Mouse (Mus musculus): ENCODE data around the gene Mpig6b. TPM values are rescaled to one million over a fixed set of nuclear protein-coding genes. Genes with fewer than 3 reads are reported as not detected.

The Mpig6b gene
- polyA plus RNA-seq, 1 experiment = not detected

DNA sequence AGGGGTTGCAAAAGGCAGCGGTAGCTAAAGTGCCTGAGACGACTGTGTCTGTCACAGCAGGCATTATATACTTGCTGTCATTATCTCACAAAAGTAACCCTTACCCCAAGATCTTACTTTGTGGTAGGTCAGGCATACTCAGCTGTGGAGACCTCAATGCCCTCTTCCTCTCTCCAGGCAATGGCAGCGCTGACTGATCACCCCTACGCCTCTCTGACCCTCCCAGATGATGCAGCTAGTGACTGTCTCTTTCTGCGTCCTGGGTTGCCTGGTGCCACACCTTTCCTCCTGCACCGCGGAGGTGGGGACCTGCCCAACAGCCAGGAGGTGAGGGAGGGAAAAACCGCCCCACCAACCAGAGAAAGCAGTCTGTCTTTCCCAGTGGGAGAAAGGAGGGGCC, 4.7 kb downstream of the Mpig6b start:
- peaks cover 12% of the 10 kb centered on the region for H3K36me3 ChIP-seq (ENCODE audit: control insufficient read depth, insufficient read depth)
- H3K4me3 ChIP-seq = no peak overlapping the region
- TF ChIP-seq POLR2AphosphoS2 (IDR thresholded peaks at IDR 0.05; ENCODE audit: insufficient read length, low read depth) (no peak), SRF (IDR thresholded peaks at IDR 0.05; ENCODE audit: control insufficient read depth, insufficient read length, low read depth) (no peak), CEBPB (IDR thresholded peaks at IDR 0.05; ENCODE audit: insufficient read depth, poor library complexity, severe bottlenecking) (no peak), MYOG (IDR thresholded peaks at IDR 0.05; ENCODE audit: control insufficient read depth in 1 of 3, insufficient read depth in 1 of 3, insufficient read length in 2 of 3, low read depth in 2 of 3) (no peak), MAX (IDR thresholded peaks at IDR 0.05; ENCODE audit: low read depth) (no peak), REST (IDR thresholded peaks at IDR 0.05; ENCODE audit: insufficient read depth, insufficient read length) (no peak)
- no peak overlapping the region for H3ac ChIP-seq (ENCODE audit: control insufficient read depth, insufficient read length)
- peaks cover 6% of the 10 kb centered on the region for H3K79me2 ChIP-seq (ENCODE audit: control insufficient read depth, insufficient read depth)
- H3K4me2 ChIP-seq (ENCODE audit: low read depth) = no peak overlapping the region
- H3K27me3 ChIP-seq (ENCODE audit: control insufficient read depth, insufficient read depth, insufficient read length) = no peaks in the 10 kb centered on the region

GRCm38 (mm10) chr17:35060737-35061297, 5.2 kb downstream of the Mpig6b start:
- Histone ChIP-seq H3K79me2 (ENCODE audit: control insufficient read depth, insufficient read depth) (peaks cover 6% of the 10 kb centered on the region), H3K36me3 (ENCODE audit: control insufficient read depth, insufficient read depth) (peaks cover 16% of the 10 kb centered on the region), H3K27me3 (ENCODE audit: control insufficient read depth, insufficient read depth, insufficient read length) (no peaks in the 10 kb centered on the region), H3K4me2 (ENCODE audit: low read depth) (no peak overlapping the region), H3ac (ENCODE audit: control insufficient read depth, insufficient read length) (no peak overlapping the region), H3K4me3 (no peak overlapping the region)
- no peak for TF ChIP-seq REST (IDR thresholded peaks at IDR 0.05; ENCODE audit: insufficient read depth, insufficient read length)
- no peak for TF ChIP-seq POLR2AphosphoS2 (IDR thresholded peaks at IDR 0.05; ENCODE audit: insufficient read length, low read depth)
- no peak for TF ChIP-seq SRF (IDR thresholded peaks at IDR 0.05; ENCODE audit: control insufficient read depth, insufficient read length, low read depth)
- no peak for TF ChIP-seq MAX (IDR thresholded peaks at IDR 0.05; ENCODE audit: low read depth)
- TF ChIP-seq MYOD1 (IDR thresholded peaks at IDR 0.05; ENCODE audit: control insufficient read depth in 1 of 3, insufficient read length in 2 of 3, low read depth in 2 of 3) = no peak
- no peak for TF ChIP-seq POLR2A (IDR thresholded peaks at IDR 0.05; ENCODE audit: insufficient read length, low read depth)
- TF ChIP-seq USF1 (IDR thresholded peaks at IDR 0.05; ENCODE audit: low read depth) = no peak
- TF ChIP-seq E2F4 (IDR thresholded peaks at IDR 0.05; ENCODE audit: insufficient read depth) = no peak
- TF ChIP-seq TCF3 (IDR thresholded peaks at IDR 0.05; ENCODE audit: insufficient read length, low read depth) = no peak

GRCm38 (mm10) chr17:35060071-35060470, 5.9 kb downstream of the Mpig6b start:
- peaks cover 7% of the 10 kb centered on the region for H3K79me2 ChIP-seq (ENCODE audit: control insufficient read depth, insufficient read depth)
- TF ChIP-seq POLR2AphosphoS2 (IDR thresholded peaks at IDR 0.05; ENCODE audit: insufficient read length, low read depth) (no peak), TCF3 (IDR thresholded peaks at IDR 0.05; ENCODE audit: insufficient read length, low read depth) (no peak), REST (IDR thresholded peaks at IDR 0.05; ENCODE audit: insufficient read depth, insufficient read length) (no peak), MYOG (IDR thresholded peaks at IDR 0.05; ENCODE audit: control insufficient read depth in 1 of 3, insufficient read depth in 1 of 3, insufficient read length in 2 of 3, low read depth in 2 of 3) (no peak), USF1 (IDR thresholded peaks at IDR 0.05; ENCODE audit: low read depth) (no peak), MAX (IDR thresholded peaks at IDR 0.05; ENCODE audit: low read depth) (no peak)
- H3K36me3 ChIP-seq (ENCODE audit: control insufficient read depth, insufficient read depth) = peaks cover 21% of the 10 kb centered on the region
- no peak overlapping the region for H3ac ChIP-seq (ENCODE audit: control insufficient read depth, insufficient read length)
- H3K27me3 ChIP-seq (ENCODE audit: control insufficient read depth, insufficient read depth, insufficient read length) = no peaks in the 10 kb centered on the region
- H3K4me3 ChIP-seq = peak overlapping the region; percentile 65
- H3K4me2 ChIP-seq (ENCODE audit: low read depth) = peak overlapping the region; percentile 72

DNA sequence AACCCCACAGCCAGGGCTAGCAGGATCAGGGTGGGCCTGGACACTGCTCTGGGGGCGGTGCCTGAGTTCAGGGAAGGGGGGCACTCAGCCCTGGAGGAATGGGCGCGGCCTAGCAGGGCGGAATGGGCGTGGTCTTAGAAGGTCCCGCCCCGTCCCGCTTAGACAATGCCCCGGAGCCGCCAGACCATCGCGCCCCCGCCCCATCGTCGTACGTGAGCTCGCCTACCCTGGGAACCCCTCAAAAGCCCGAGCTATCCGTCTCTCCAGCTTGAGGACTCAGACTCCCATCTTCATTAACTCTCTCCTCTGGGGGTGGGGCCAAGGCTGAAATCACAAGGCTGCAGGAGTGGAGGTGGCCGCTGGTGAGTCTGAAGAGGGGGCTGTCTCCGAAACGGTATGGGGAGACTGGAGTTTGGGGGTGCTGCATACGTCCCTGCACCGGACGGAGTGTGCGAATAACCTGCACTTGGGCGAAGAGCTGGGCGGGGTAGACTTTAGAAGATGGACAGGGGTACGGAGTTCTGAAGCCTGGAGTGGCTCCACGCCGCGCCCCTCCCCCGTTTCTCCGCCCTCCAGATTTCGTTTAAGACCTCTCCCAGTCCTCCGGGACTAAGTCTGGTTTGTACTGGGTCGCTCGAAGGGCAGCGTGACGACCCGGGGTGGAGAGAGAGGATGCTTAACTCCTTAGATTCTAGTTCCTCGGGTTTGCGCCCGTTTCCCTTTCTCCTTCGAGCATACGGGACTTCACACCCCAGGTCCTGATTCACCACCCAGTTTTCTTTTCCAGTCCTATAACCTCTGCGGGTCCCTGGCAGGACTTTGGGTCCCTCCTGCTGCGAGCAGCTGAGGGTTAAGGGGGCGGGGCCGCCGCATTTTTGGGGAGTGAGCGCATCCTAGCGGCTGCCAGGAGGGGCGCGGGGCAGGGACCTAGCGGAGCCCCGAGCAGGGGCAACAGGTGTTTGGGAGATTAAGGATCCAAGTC, 6.8 kb downstream of the Mpig6b start, which contains the start of gene Ddah2:
Gene Ddah2, plus strand, starts transcription at position 125 of the 982 bp plus-strand sequence.
- Histone ChIP-seq H3K79me2 (ENCODE audit: control insufficient read depth, insufficient read depth) (peaks cover 11% of the 10 kb centered on the region), H3K4me2 (ENCODE audit: low read depth) (peak within 1 kb of the TSS; percentile 72), H3K36me3 (ENCODE audit: control insufficient read depth, insufficient read depth) (peaks cover 27% of the 10 kb centered on the region), H3K27me3 (ENCODE audit: control insufficient read depth, insufficient read depth, insufficient read length) (no peaks in the 10 kb centered on the region), H3K4me3 (peak within 1 kb of the TSS; percentile 65), H3ac (ENCODE audit: control insufficient read depth, insufficient read length) (peak within 1 kb of the TSS; percentile 11)
- TF ChIP-seq POLR2A (IDR thresholded peaks at IDR 0.05; ENCODE audit: insufficient read length, low read depth) (peak; percentile 82), TCF12 (IDR thresholded peaks at IDR 0.05; ENCODE audit: insufficient read depth, poor library complexity, severe bottlenecking) (no peak), CEBPB (IDR thresholded peaks at IDR 0.05; ENCODE audit: insufficient read depth, poor library complexity, severe bottlenecking) (no peak), MAX (IDR thresholded peaks at IDR 0.05; ENCODE audit: low read depth) (no peak), SRF (IDR thresholded peaks at IDR 0.05; ENCODE audit: control insufficient read depth, insufficient read length, low read depth) (no peak), MYOG (IDR thresholded peaks at IDR 0.05; ENCODE audit: control insufficient read depth in 1 of 3, insufficient read depth in 1 of 3, insufficient read length in 2 of 3, low read depth in 2 of 3) (peak in 2 of 3 experiments; percentile 74 to 87), E2F4 (IDR thresholded peaks at IDR 0.05; ENCODE audit: insufficient read depth) (no peak), REST (IDR thresholded peaks at IDR 0.05; ENCODE audit: insufficient read depth, insufficient read length) (no peak), USF1 (IDR thresholded peaks at IDR 0.05; ENCODE audit: low read depth) (no peak), POLR2AphosphoS2 (IDR thresholded peaks at IDR 0.05; ENCODE audit: insufficient read length, low read depth) (peak; percentile 99), MYOD1 (IDR thresholded peaks at IDR 0.05; ENCODE audit: control insufficient read depth in 1 of 3, insufficient read length in 2 of 3, low read depth in 2 of 3) (peak in 2 of 3 experiments; percentile 71 to 86), TCF3 (IDR thresholded peaks at IDR 0.05; ENCODE audit: insufficient read length, low read depth) (no peak)
